16 mouse cellular contexts compared by ENCODE assay signal in the genomic region with DNA sequence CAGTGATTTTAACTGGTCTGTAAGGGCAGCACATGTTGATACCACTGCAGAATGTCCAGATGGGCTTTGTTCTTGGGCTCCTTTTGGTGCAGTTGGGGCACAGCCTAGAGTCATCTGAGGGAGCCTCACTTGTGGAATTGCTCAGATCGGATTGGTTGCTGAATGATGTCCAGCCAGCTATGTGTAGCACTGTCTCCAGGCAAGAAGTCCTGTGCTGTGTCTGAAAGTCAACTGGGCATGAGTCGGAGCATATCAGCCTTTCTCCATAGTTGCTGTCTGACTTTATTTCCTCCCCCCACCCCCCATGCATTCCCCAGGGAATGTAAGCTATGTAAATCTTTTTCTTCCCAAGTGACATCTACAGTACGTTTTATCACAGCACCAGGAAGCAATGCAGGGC.
DNase-seq lines count a peak whose midpoint lies in the region; ATAC-seq lines count a peak whose summit lies in the region.
"Had no signal": no experiment of that assay in that cellular context is flagged by ENCODE, and none has a peak within 500 bp of the region (broad histone marks: within the 10 kb centered on the region; RNA-seq: fewer than 3 reads in every experiment).

No protein-coding gene starts in this region.

- peak; percentile 25 for DNase-seq in embryo, embryonic 10 days (ENCODE audit: low spot score)
- DNase-seq in embryo, embryonic 10.5 days (ENCODE audit: low spot score): no peak
- no peak for DNase-seq in heart, adult 9 months (ENCODE audit: low spot score in 2 of 2)
- peak; percentile 36 for DNase-seq in kidney, postnatal 10 days
- no peak for DNase-seq in kidney, postnatal 25 days
- peak; percentile 54 for DNase-seq in 3T3-L1 (ENCODE audit: low read depth, low spot score)
- DNase-seq in spleen, postnatal 14 days (ENCODE audit: low spot score in 2 of 2): no peak
- DNase-seq: adrenal gland, adult 8-10 months; cerebellum, postnatal 14 days; right cerebral cortex, postnatal 4 days; thymus, adult 18-20 months had no signal

- no peak overlapping the region for H3K9ac ChIP-seq in heart, embryonic 16.5 days (ENCODE audit: low read length)
- H3K9ac ChIP-seq: hindbrain, embryonic 15.5 days; midbrain, embryonic 13.5 days had no signal

- no peaks in the 10 kb centered on the region for H3K27me3 ChIP-seq in heart, embryonic 16.5 days (ENCODE audit: control insufficient read depth, insufficient read depth, low read length)
- H3K27me3 ChIP-seq: hindbrain, embryonic 15.5 days; midbrain, embryonic 13.5 days had no signal

- H3K4me3 ChIP-seq in heart, embryonic 16.5 days (ENCODE audit: low read length): no peak overlapping the region
- H3K4me3 ChIP-seq: hindbrain, embryonic 15.5 days; midbrain, embryonic 13.5 days had no signal

- H3K9me3 ChIP-seq in heart, embryonic 16.5 days (replicated peaks; ENCODE audit: control insufficient read depth, low read length): no peaks in the 10 kb centered on the region
- H3K9me3 ChIP-seq: hindbrain, embryonic 15.5 days; midbrain, embryonic 13.5 days had no signal

- peak; percentile 60 for ATAC-seq in heart, embryonic 16.5 days (replicated peaks; ENCODE audit: extremely low read depth, insufficient read depth, low FRiP score)
- ATAC-seq: forebrain, embryonic 16.5 days; midbrain, embryonic 13.5 days had no signal

- WGBS in heart, embryonic 16.5 days: 24% methylated on average over 3 of the region's 3 CpGs

- no peak overlapping the region for H3K27ac ChIP-seq in heart, embryonic 16.5 days (ENCODE audit: low read length)
- H3K27ac ChIP-seq: hindbrain, embryonic 15.5 days; macrophage; midbrain, embryonic 13.5 days had no signal

- peak overlapping the region; percentile 32; the same call in 1 of the 2 replicates for H3K4me2 ChIP-seq in heart, embryonic 16.5 days (ENCODE audit: low read depth, low read length)
- H3K4me2 ChIP-seq: hindbrain, embryonic 15.5 days; midbrain, embryonic 13.5 days had no signal

- peaks cover 8% of the 10 kb centered on the region for H3K4me1 ChIP-seq in heart, embryonic 16.5 days (ENCODE audit: control insufficient read depth, insufficient read depth, low read length)
- H3K4me1 ChIP-seq: hindbrain, embryonic 15.5 days had no signal

- no peaks in the 10 kb centered on the region for H3K36me3 ChIP-seq in heart, embryonic 16.5 days (ENCODE audit: control insufficient read depth, insufficient read depth)
- H3K36me3 ChIP-seq: hindbrain, embryonic 15.5 days; midbrain, embryonic 13.5 days had no signal

Comparison
In these comparisons a context has a peak if more than half of its experiments do, and no peak if none do; other contexts are left out.
1. DNase-seq: peak in embryo, embryonic 10 days (single experiment), kidney, postnatal 10 days (single experiment) and 3T3-L1 (single experiment); none in embryo, embryonic 10.5 days (single experiment), heart, adult 9 months (0 of 2), kidney, postnatal 25 days (0 of 2) and spleen, postnatal 14 days (0 of 2).